Mouse (Mus musculus) liver, embryonic 12.5 days (tissue): Measurements from ENCODE around the gene Tmem243. TPM values are rescaled to one million over a fixed set of nuclear protein-coding genes. Genes with fewer than 3 reads are reported as not detected.
"Not testable (repeated sequence)": the region's sequence is repeated elsewhere in the genome, so short reads cannot be mapped to it uniquely, and the experiment has no call there.

Source experiments
- ATAC-seq: fragments of 200-750 bp; cut with Nextera tagmentation; 2 replicates; pipeline ENCODE4 v1.8.0; 2017; ENCODE audit warnings: moderate number of reproducible peaks, mild to moderate bottlenecking, moderate library complexity
- H3K27ac ChIP-seq: fragments of 300-500 bp; sonication (generic); 2 replicates; pipeline ENCODE4 v1.5.1; 2016; ENCODE audit warnings: mild to moderate bottlenecking
- H3K27me3 ChIP-seq: fragments of 300-500 bp; sonication (generic); replicated peaks from 2 replicates; pipeline ENCODE4 v1.6.1; 2016; ENCODE audit warnings: mild to moderate bottlenecking, moderate library complexity
- H3K36me3 ChIP-seq: fragments of 300-500 bp; sonication (generic); 2 replicates; pipeline ENCODE4 v1.6.1; 2016; ENCODE audit warnings: mild to moderate bottlenecking, moderate library complexity
- H3K4me1 ChIP-seq: fragments of 300-500 bp; sonication (generic); 2 replicates; pipeline ENCODE4 v1.6.1; 2016
- H3K4me2 ChIP-seq: fragments of 300-500 bp; sonication (generic); 2 replicates; pipeline ENCODE4 v1.6.1; 2016; ENCODE audit warnings: mild to moderate bottlenecking, moderate library complexity
- H3K4me3 ChIP-seq: fragments of 300-500 bp; sonication (generic); 2 replicates; pipeline ENCODE4 v1.5.1; 2016; ENCODE audit warnings: mild to moderate bottlenecking, moderate library complexity
- H3K9ac ChIP-seq: fragments of 300-500 bp; sonication (generic); 2 replicates; pipeline ENCODE4 v1.6.1; 2016; ENCODE audit warnings: mild to moderate bottlenecking, moderate library complexity
- H3K9me3 ChIP-seq: fragments of 300-500 bp; sonication (generic); replicated peaks from 2 replicates; pipeline ENCODE4 v1.6.1; 2016; ENCODE audit warnings: mild to moderate bottlenecking, moderate library complexity
- WGBS: fragments of 180-500 bp; shearing (Covaris S2); methylation state at CpG from one replicate; pipeline ENCODE4 v1.1.7; 2016; ENCODE audit not compliant: insufficient replicate concordance; 5-methylcytosine and 5-hydroxymethylcytosine counted together
- polyA plus RNA-seq: library from polyadenylated mRNA; unstranded; fragments of >200 nt; fragmentation: Nextera tagmentation; extraction: Ambion mirVana; gene quantifications from 2 replicates; pipeline ENCODE4 v1.2.1, GENCODE M21; 2016

The Tmem243 gene
- polyA plus RNA-seq, 1 experiment from 2014 or later: 12.3 TPM

- H3K4me2 ChIP-seq: peak overlapping the region; percentile 92
- H3K4me3 ChIP-seq: peak overlapping the region; percentile 97
- H3K9me3 ChIP-seq: no peaks in the 10 kb centered on the region
- peaks cover 28% of the 10 kb centered on the region for H3K4me1 ChIP-seq
- peak overlapping the region; percentile 98 for H3K27ac ChIP-seq
- H3K36me3 ChIP-seq: peaks cover 7% of the 10 kb centered on the region; the same call in 1 of the 2 replicates
- H3K9ac ChIP-seq: peak overlapping the region; percentile 97
- under 1% methylated on average over 55 of the region's 55 CpGs for WGBS
- peak; percentile 50 for ATAC-seq
- no peaks in the 10 kb centered on the region for H3K27me3 ChIP-seq
These were observed 60.5 kb downstream of the Tmem243 start for GRCm38 (mm10) chr5:9160831-9161455.

DNA sequence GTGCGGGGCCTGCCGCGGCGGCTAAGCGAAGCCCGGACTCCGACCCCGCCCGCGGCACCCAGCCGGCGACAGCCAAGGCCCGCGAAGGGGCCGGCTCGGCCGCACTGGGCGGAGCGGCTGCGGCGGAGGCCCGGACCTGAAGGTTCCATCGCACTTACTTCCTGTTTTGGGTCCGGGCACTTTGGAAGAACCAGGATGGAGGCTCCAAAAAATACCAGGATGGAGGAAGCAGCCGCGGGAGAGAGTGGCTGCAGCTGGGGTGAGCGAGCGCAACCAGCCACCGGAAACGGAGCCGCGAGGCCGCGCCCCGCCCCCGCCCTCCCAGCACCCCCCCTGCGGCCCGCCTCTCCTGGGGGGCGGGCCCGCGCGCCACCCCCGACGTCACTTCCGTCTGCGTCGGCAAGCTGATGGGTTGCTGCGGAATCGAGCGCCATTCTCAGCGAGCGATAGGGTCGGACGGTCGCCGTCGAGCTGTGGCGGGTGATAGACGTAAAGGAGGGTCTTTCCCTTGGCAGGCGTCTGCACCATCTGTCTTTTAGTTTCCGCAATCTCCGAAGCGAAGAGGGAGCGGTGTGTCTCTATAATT is 61.1 kb downstream of the Tmem243 start, which contains the start of gene Dmtf1:
Gene Dmtf1, minus strand, starts transcription at position 321 of the 586 bp plus-strand sequence.
- H3K4me3 ChIP-seq: peak within 1 kb of the TSS; percentile 97
- H3K4me1 ChIP-seq: peaks cover 28% of the 10 kb centered on the region
- no peaks in the 10 kb centered on the region for H3K27me3 ChIP-seq
- peak within 1 kb of the TSS; percentile 98 for H3K27ac ChIP-seq
- WGBS: under 1% methylated on average over 56 of the region's 64 CpGs
- peak within 1 kb of the TSS; percentile 97 for H3K9ac ChIP-seq
- H3K4me2 ChIP-seq: peak within 1 kb of the TSS; percentile 92
- peak; percentile 96 for ATAC-seq
- H3K36me3 ChIP-seq: peaks cover 7% of the 10 kb centered on the region; the same call in 1 of the 2 replicates
- no peaks in the 10 kb centered on the region for H3K9me3 ChIP-seq

- 6% methylated on average over 7 of the region's 7 CpGs for WGBS
- H3K9me3 ChIP-seq: no peaks in the 10 kb centered on the region
- H3K9ac ChIP-seq: peak overlapping the region; percentile 80
- peak overlapping the region; percentile 97 for H3K4me3 ChIP-seq
- ATAC-seq: 0 out of 2 replicates have a peak, but pooled peaks have one; percentile 5
- no peaks in the 10 kb centered on the region for H3K27me3 ChIP-seq
- H3K4me1 ChIP-seq: peaks cover 23% of the 10 kb centered on the region
- peak overlapping the region; percentile 98 for H3K27ac ChIP-seq
- H3K4me2 ChIP-seq: peak overlapping the region; percentile 92
- peaks cover 2% of the 10 kb centered on the region; the same call in 1 of the 2 replicates for H3K36me3 ChIP-seq
These were observed 61.6 kb downstream of the Tmem243 start for GRCm38 (mm10) chr5:9162088-9162487.

- 79% methylated on average over 3 of the region's 3 CpGs for WGBS
- ATAC-seq: no peak
These were observed 62.9 kb downstream of the Tmem243 start for GRCm38 (mm10) chr5:9163411-9163810.

GRCm38 (mm10) chr5:9165151-9165550 is 64.7 kb downstream of the Tmem243 start:
- H3K27me3 ChIP-seq: not testable (repeated sequence)
- WGBS: 79% methylated on average over 10 of the region's 10 CpGs

More at GRCm38 (mm10) chr5:9163411-9163810, 62.9 kb downstream of the Tmem243 start:
- Histone ChIP-seq H3K4me3 (no peak overlapping the region), H3K9ac (no peak overlapping the region), H3K4me1 (peaks cover 18% of the 10 kb centered on the region), H3K27me3 (no peaks in the 10 kb centered on the region), H3K36me3 (no peaks in the 10 kb centered on the region), H3K27ac (no peak overlapping the region), H3K4me2 (no peak overlapping the region), H3K9me3 (no peaks in the 10 kb centered on the region)

GRCm38 (mm10) chr5:9166366-9166765 is 65.9 kb downstream of the Tmem243 start:
- Histone ChIP-seq H3K4me2 (no peak overlapping the region), H3K4me1 (peaks cover 7% of the 10 kb centered on the region), H3K27ac (no peak overlapping the region), H3K4me3 (no peak overlapping the region), H3K9ac (no peak overlapping the region), H3K27me3 (no peaks in the 10 kb centered on the region), H3K9me3 (no peaks in the 10 kb centered on the region), H3K36me3 (no peaks in the 10 kb centered on the region)
- ATAC-seq: no peak
- WGBS: 65% methylated on average over 8 of the region's 8 CpGs

More at GRCm38 (mm10) chr5:9165151-9165550, 64.7 kb downstream of the Tmem243 start:
- not testable (repeated sequence) for H3K9ac ChIP-seq, H3K4me1 ChIP-seq, H3K9me3 ChIP-seq, H3K27ac ChIP-seq, H3K4me3 ChIP-seq, H3K4me2 ChIP-seq, H3K36me3 ChIP-seq, ATAC-seq

DNA sequence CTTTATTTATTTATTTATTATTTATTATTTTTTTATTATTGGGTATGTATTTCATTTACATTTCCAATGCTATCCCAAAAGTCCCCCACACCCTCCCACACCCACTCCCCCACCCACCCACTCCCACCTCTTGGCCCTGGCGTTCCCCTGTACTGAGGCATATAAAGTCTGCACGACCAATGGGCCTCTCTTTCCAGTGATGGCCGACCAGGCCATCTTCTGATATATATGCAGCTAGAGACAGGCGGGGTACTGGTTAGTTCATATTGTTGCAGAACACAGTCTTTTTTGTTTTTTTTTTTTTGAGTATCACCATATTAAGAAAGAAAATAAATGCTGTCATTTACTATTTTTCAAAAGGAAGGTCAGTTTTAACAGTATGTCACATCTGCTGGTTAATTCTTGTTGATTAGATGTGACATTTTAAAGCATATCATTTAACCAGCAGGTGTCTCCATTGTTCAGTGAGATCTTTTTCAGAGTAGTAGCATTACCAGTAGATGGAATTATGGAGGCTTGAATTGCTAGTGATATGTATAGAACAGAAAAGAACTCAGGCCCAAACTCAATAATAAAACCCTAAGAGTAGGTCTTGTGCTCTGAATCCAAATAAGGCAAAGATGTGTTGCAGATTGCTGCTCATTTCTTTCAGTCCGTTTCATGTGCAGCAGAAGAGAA is 69.0 kb downstream of the Tmem243 start:
- H3K27me3 ChIP-seq, H3K9ac ChIP-seq, H3K27ac ChIP-seq, ATAC-seq, H3K36me3 ChIP-seq, H3K4me1 ChIP-seq, H3K9me3 ChIP-seq, H3K4me3 ChIP-seq, H3K4me2 ChIP-seq: not testable (repeated sequence)
- 62% methylated on average over 4 of the region's 5 CpGs for WGBS

GRCm38 (mm10) chr5:9173295-9173694 is 72.8 kb downstream of the Tmem243 start:
- 48% methylated on average over 2 of the region's 2 CpGs for WGBS
- H3K27me3 ChIP-seq: no peaks in the 10 kb centered on the region
- H3K36me3 ChIP-seq: no peaks in the 10 kb centered on the region
- H3K4me2 ChIP-seq: no peak overlapping the region
- ATAC-seq: no peak
- no peaks in the 10 kb centered on the region for H3K9me3 ChIP-seq
- no peak overlapping the region for H3K27ac ChIP-seq
- H3K4me1 ChIP-seq: no peaks in the 10 kb centered on the region
- H3K9ac ChIP-seq: no peak overlapping the region
- no peak overlapping the region for H3K4me3 ChIP-seq

DNA sequence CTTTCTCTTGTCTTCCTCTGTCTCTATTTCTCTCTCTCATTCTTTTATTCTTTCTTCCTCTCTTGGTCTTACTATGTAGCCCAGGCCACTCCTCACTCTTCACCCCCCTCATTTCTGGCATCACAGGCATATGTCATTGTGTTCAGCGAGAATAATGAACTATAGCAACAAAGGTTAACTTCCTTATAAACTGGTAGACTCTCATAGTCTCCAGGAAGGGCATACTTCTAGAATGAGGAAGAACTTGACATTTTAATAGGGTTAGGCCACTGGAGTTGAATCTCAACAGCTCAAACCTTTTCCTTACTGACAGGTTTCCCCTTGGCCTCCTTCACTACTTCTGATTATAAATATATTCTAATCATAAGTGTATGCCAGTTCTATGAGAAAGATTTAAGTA is 86.0 kb downstream of the Tmem243 start:
- H3K9ac ChIP-seq: no peak overlapping the region
- no peaks in the 10 kb centered on the region for H3K4me1 ChIP-seq
- H3K4me2 ChIP-seq: no peak overlapping the region
- WGBS: 37% methylated on average over 1 of the region's 1 CpGs
- ATAC-seq: no peak
- no peaks in the 10 kb centered on the region for H3K9me3 ChIP-seq
- H3K27ac ChIP-seq: no peak overlapping the region
- no peaks in the 10 kb centered on the region for H3K36me3 ChIP-seq
- H3K27me3 ChIP-seq: no peaks in the 10 kb centered on the region
- H3K4me3 ChIP-seq: no peak overlapping the region

Other genes with a start within 250 kb of the Tmem243 start
- 37.8 and 40.1 TPM in 2 replicates for gene Abcb4, start 207.0 kb upstream of the Tmem243 start, polyA plus RNA-seq
- gene Crot, start 103.3 kb upstream of the Tmem243 start, polyA plus RNA-seq: 30.1 and 31.4 TPM in 2 replicates
- gene Dmtf1, start 61.1 kb downstream of the Tmem243 start, polyA plus RNA-seq: 18.0 and 21.2 TPM in 2 replicates
- gene 9330182L06Rik, start 165.4 kb downstream of the Tmem243 start, polyA plus RNA-seq: 0.72 and 0.87 TPM in 2 replicates